Mouse (Mus musculus) hindbrain, embryonic 13.5 days (tissue): ENCODE measurements around the gene Slc22a14. TPM values are rescaled to one million over a fixed set of nuclear protein-coding genes. Genes with fewer than 3 reads are reported as not detected.
A peak's percentile ranks its signal among the peaks of the same experiment; 100 is the strongest.
"Not testable (repeated sequence)": the region's sequence is repeated elsewhere in the genome, so short reads cannot be mapped to it uniquely, and the experiment has no call there.

Experiments
- ATAC-seq: fragments of 200-750 bp; cut with Nextera tagmentation; 2 replicates; pipeline ENCODE4 v1.8.0; 2017; ENCODE audit warnings: moderate TSS enrichment; ENCODE audit not compliant: low FRiP score
- H3K27ac ChIP-seq: fragments of 300-500 bp; sonication (generic); 2 replicates; pipeline ENCODE4 v1.5.1; 2015; ENCODE audit warnings: inconsistent platforms, mild to moderate bottlenecking, moderate library complexity
- H3K27me3 ChIP-seq: fragments of 300-500 bp; sonication (generic); 2 replicates; pipeline ENCODE4 v1.6.1; 2015; ENCODE audit warnings: mild to moderate bottlenecking, inconsistent platforms
- H3K36me3 ChIP-seq: fragments of 300-500 bp; sonication (generic); 2 replicates; pipeline ENCODE4 v1.6.1; 2015; ENCODE audit warnings: mild to moderate bottlenecking, inconsistent platforms
- H3K4me1 ChIP-seq: fragments of 300-500 bp; sonication (generic); replicated peaks from 2 replicates; pipeline ENCODE4 v1.6.1; 2015; ENCODE audit warnings: inconsistent platforms
- H3K4me2 ChIP-seq: fragments of 300-500 bp; sonication (generic); 2 replicates; pipeline ENCODE4 v1.6.1; 2015; ENCODE audit warnings: inconsistent platforms, mild to moderate bottlenecking, moderate library complexity
- H3K4me3 ChIP-seq: fragments of 300-500 bp; sonication (generic); 2 replicates; pipeline ENCODE4 v1.5.1; 2015; ENCODE audit warnings: mild to moderate bottlenecking, inconsistent platforms
- H3K9ac ChIP-seq: fragments of 300-500 bp; sonication (generic); 2 replicates; pipeline ENCODE4 v1.6.1; 2015; ENCODE audit warnings: mild to moderate bottlenecking, inconsistent platforms
- H3K9me3 ChIP-seq: fragments of 300-500 bp; sonication (generic); 2 replicates; pipeline ENCODE4 v1.6.1; 2016; ENCODE audit warnings: inconsistent platforms
- WGBS: fragments of 180-500 bp; shearing (Covaris S2); methylation state at CpG from one replicate; pipeline ENCODE4 v1.1.7; 2015; 5-methylcytosine and 5-hydroxymethylcytosine counted together
- polyA plus RNA-seq: library from polyadenylated mRNA; unstranded; fragments of >200 nt; fragmentation: Nextera tagmentation; extraction: Ambion mirVana; gene quantifications from 2 replicates; pipeline ENCODE4 v1.2.1, GENCODE M21; 2015

Gene Slc22a14
- polyA plus RNA-seq, 1 experiment from 2014 or later: not detected

DNA sequence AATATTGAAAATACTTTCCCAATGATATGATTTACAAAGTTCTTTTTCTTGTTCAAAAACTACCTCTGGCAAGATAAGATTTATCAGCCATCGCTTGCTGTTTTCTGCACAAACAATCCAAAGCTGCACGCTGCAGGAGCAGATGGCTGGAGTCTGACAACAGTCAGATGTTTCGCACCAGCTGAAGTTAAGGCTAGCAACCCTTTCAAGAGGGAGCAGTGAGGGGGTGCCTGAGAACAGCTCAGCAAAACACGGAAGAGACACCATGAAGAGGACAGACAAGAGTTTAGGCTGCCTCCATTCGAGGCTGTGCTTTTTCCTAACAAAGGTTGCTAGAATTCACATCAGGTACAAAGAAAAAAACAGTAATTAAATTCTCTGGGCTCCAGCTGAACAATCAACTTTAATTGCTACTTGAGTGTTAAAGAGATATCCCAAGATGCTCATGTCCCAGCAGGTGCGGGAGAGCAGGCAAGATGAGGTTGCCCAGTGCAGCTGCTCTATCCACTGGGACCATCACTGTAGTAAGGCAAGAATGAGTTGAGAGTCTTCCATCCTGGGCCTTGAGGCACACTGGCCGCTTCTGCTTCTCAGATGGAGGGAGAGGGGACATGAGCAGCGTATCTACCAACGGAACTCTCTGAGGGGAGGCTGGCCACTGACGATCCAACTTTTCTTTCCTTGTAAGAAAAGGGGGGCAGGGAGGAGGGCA, 124.9 kb downstream of the Slc22a14 start:
- Histone ChIP-seq H3K27ac (0 out of 2 replicates have a peak overlapping the region, but pooled peaks have one; percentile 60), H3K36me3 (peaks cover 60% of the 10 kb centered on the region), H3K9ac (no peak overlapping the region), H3K27me3 (no peaks in the 10 kb centered on the region), H3K4me1 (no peaks in the 10 kb centered on the region), H3K4me3 (no peak overlapping the region), H3K4me2 (no peak overlapping the region), H3K9me3 (no peaks in the 10 kb centered on the region)
- 76% methylated on average over 10 of the region's 10 CpGs for WGBS
- no peak for ATAC-seq

- Histone ChIP-seq H3K9ac (no peak overlapping the region), H3K36me3 (peaks cover 55% of the 10 kb centered on the region), H3K27ac (no peak overlapping the region), H3K27me3 (no peaks in the 10 kb centered on the region), H3K4me2 (no peak overlapping the region), H3K9me3 (no peaks in the 10 kb centered on the region), H3K4me1 (no peaks in the 10 kb centered on the region), H3K4me3 (no peak overlapping the region)
- ATAC-seq: no peak
- WGBS: 95% methylated on average over 3 of the region's 3 CpGs
Observed at GRCm38 (mm10) chr9:119239274-119239673, 126.1 kb downstream of the Slc22a14 start.

DNA sequence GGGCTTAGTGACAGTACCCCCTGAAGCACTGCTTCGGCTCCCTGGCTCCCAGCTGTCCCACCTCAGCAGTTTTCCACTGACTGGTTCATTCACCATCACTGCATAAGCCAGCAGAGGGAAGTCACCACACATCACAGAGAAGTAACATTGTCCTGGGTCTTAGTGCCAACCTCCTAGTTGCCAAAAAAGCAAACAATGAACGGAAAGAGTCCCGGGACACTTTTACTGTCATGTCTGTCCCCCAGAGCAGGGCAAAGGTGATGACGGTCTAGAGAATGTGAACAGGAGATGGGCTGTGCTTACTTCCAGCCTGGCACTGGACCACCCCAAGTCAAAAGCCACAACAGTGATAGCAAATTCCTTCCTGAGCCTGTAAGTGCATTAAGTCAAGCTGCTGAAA, 126.6 kb downstream of the Slc22a14 start:
- H3K4me3 ChIP-seq: no peak overlapping the region
- no peak overlapping the region for H3K4me2 ChIP-seq
- no peak overlapping the region for H3K27ac ChIP-seq
- peaks cover 50% of the 10 kb centered on the region for H3K36me3 ChIP-seq
- no peaks in the 10 kb centered on the region for H3K4me1 ChIP-seq
- no peak overlapping the region for H3K9ac ChIP-seq
- no peaks in the 10 kb centered on the region for H3K27me3 ChIP-seq
- ATAC-seq: no peak
- H3K9me3 ChIP-seq: no peaks in the 10 kb centered on the region
- 93% methylated on average over 4 of the region's 4 CpGs for WGBS

DNA sequence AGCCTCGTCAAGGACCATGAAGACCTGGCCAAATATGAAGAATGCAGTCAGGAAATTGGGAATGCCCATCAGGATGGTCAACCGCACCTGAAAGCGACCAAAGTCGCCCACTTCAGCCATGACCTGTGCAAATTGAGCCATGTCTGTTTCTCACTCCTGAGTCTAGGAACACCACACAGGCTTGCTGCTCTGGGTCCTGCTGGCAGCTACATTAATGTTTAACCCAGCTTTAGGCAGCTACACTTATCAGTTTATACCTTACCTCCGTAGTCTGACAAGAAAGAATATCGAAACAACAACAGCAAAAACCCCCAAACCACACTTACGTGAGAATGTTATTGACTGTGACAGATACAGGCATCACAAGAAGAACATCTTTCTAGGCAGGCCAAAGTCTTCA, 133.8 kb downstream of the Slc22a14 start:
- H3K9me3 ChIP-seq: no peaks in the 10 kb centered on the region

GRCm38 (mm10) chr9:119230829-119231228, 134.5 kb downstream of the Slc22a14 start:
- no peaks in the 10 kb centered on the region for H3K4me1 ChIP-seq
- no peak overlapping the region for H3K27ac ChIP-seq
- no peak overlapping the region for H3K9ac ChIP-seq
- H3K4me2 ChIP-seq: no peak overlapping the region
- 89% methylated on average over 2 of the region's 2 CpGs for WGBS
- no peak overlapping the region for H3K4me3 ChIP-seq
- no peak for ATAC-seq
- H3K9me3 ChIP-seq: no peaks in the 10 kb centered on the region
- peaks cover 11% of the 10 kb centered on the region for H3K36me3 ChIP-seq
- no peaks in the 10 kb centered on the region for H3K27me3 ChIP-seq

More for the DNA sequence above, 133.8 kb downstream of the Slc22a14 start:
- no peaks in the 10 kb centered on the region for H3K4me1 ChIP-seq
- no peak for ATAC-seq
- H3K27ac ChIP-seq: no peak overlapping the region
- WGBS: 96% methylated on average over 7 of the region's 7 CpGs
- H3K36me3 ChIP-seq: peaks cover 7% of the 10 kb centered on the region
- no peak overlapping the region for H3K4me3 ChIP-seq
- no peaks in the 10 kb centered on the region for H3K27me3 ChIP-seq
- H3K9ac ChIP-seq: no peak overlapping the region
- no peak overlapping the region for H3K4me2 ChIP-seq

GRCm38 (mm10) chr9:119220249-119220648, 145.1 kb downstream of the Slc22a14 start:
- H3K36me3 ChIP-seq: peaks cover 49% of the 10 kb centered on the region
- ATAC-seq: no peak
- no peak overlapping the region for H3K27ac ChIP-seq
- H3K27me3 ChIP-seq: no peaks in the 10 kb centered on the region
- H3K4me1 ChIP-seq: no peaks in the 10 kb centered on the region
- H3K4me3 ChIP-seq: no peak overlapping the region
- 91% methylated on average over 4 of the region's 4 CpGs for WGBS
- no peak overlapping the region for H3K4me2 ChIP-seq
- no peak overlapping the region for H3K9ac ChIP-seq
- no peaks in the 10 kb centered on the region; the same call in 1 of the 2 replicates for H3K9me3 ChIP-seq

GRCm38 (mm10) chr9:119219667-119220066, 145.7 kb downstream of the Slc22a14 start:
- no peaks in the 10 kb centered on the region for H3K4me1 ChIP-seq
- peaks cover 45% of the 10 kb centered on the region for H3K36me3 ChIP-seq
- no peak overlapping the region for H3K4me3 ChIP-seq
- H3K4me2 ChIP-seq: no peak overlapping the region
- H3K27me3 ChIP-seq: no peaks in the 10 kb centered on the region
- H3K9me3 ChIP-seq: no peaks in the 10 kb centered on the region; the same call in 1 of the 2 replicates
- no peak overlapping the region for H3K27ac ChIP-seq
- 93% methylated on average over 2 of the region's 2 CpGs for WGBS
- ATAC-seq: no peak
- no peak overlapping the region for H3K9ac ChIP-seq

DNA sequence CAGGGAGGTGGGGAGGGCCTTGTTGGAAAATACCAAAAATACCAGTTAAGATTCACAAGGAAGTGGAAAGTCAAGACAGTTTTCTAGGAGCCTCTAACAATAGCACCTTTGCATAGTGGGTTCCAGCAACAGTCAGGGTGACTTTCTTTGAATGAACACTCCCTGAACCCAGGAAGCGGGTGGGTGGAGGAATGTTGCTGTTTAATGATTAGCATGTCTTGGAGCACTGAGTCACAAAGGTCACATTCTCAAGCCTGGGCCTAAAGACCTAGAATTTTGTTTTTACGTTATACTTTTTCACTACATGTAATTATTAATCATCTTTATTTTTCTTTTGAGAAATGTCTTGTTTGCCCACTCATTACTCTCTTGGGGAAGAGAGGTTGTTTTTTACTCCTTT, 150.0 kb downstream of the Slc22a14 start:
- H3K9me3 ChIP-seq, H3K9ac ChIP-seq, H3K4me3 ChIP-seq, ATAC-seq, H3K27me3 ChIP-seq, H3K4me2 ChIP-seq, H3K27ac ChIP-seq, H3K4me1 ChIP-seq: not testable (repeated sequence)
- peaks cover 29% of the 10 kb centered on the region for H3K36me3 ChIP-seq
- 91% methylated on average over 2 of the region's 2 CpGs for WGBS

GRCm38 (mm10) chr9:119214601-119215000, 150.8 kb downstream of the Slc22a14 start:
- no peak for ATAC-seq

DNA sequence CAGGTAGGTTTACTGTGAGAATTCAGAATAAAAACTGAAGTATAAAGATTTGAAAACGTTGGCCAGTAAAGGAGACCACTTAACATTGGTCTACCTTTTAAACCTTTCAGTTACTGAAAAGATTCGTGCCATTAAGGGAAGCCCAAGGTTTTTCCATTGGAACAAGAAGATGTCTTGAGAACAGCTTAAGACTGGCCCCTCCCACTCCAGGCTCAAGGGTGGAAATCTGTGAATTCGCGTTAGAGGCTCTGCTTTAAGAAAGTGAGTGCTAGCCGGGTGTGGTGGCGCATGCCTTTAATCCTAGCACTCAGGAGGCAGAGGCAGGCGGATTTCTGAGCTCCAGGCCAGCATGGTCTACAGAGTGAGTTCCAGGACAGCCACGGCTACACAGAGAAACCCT, 152.4 kb downstream of the Slc22a14 start:
- no peaks in the 10 kb centered on the region for H3K9me3 ChIP-seq
- H3K27me3 ChIP-seq: no peaks in the 10 kb centered on the region
- H3K27ac ChIP-seq: no peak overlapping the region
- H3K9ac ChIP-seq: no peak overlapping the region
- ATAC-seq: no peak
- H3K36me3 ChIP-seq: peaks cover 10% of the 10 kb centered on the region
- H3K4me1 ChIP-seq: no peaks in the 10 kb centered on the region
- no peak overlapping the region for H3K4me3 ChIP-seq
- no peak overlapping the region for H3K4me2 ChIP-seq
- 82% methylated on average over 8 of the region's 8 CpGs for WGBS

More at GRCm38 (mm10) chr9:119214601-119215000, 150.8 kb downstream of the Slc22a14 start:
- no peaks in the 10 kb centered on the region for H3K9me3 ChIP-seq
- no peak overlapping the region for H3K4me3 ChIP-seq
- peaks cover 24% of the 10 kb centered on the region for H3K36me3 ChIP-seq
- H3K27ac ChIP-seq: no peak overlapping the region
- H3K4me2 ChIP-seq: no peak overlapping the region
- no peaks in the 10 kb centered on the region for H3K4me1 ChIP-seq
- no peaks in the 10 kb centered on the region for H3K27me3 ChIP-seq
- WGBS: 94% methylated on average over 6 of the region's 6 CpGs
- no peak overlapping the region for H3K9ac ChIP-seq

GRCm38 (mm10) chr9:119208998-119209397, 156.4 kb downstream of the Slc22a14 start, which contains the start of gene Slc22a13:
Gene Slc22a13 (minus strand): TSS chr9:119209098.
- H3K27ac ChIP-seq: no peak within 1 kb of the TSS
- peaks cover 8% of the 10 kb centered on the region; the same call in 1 of the 2 replicates for H3K9me3 ChIP-seq
- WGBS: 94% methylated on average over 4 of the region's 4 CpGs
- H3K36me3 ChIP-seq: no peaks in the 10 kb centered on the region
- H3K4me3 ChIP-seq: no peak within 1 kb of the TSS
- H3K9ac ChIP-seq: no peak within 1 kb of the TSS
- ATAC-seq: no peak
- H3K27me3 ChIP-seq: no peaks in the 10 kb centered on the region
- H3K4me1 ChIP-seq: no peaks in the 10 kb centered on the region
- no peak within 1 kb of the TSS for H3K4me2 ChIP-seq

DNA sequence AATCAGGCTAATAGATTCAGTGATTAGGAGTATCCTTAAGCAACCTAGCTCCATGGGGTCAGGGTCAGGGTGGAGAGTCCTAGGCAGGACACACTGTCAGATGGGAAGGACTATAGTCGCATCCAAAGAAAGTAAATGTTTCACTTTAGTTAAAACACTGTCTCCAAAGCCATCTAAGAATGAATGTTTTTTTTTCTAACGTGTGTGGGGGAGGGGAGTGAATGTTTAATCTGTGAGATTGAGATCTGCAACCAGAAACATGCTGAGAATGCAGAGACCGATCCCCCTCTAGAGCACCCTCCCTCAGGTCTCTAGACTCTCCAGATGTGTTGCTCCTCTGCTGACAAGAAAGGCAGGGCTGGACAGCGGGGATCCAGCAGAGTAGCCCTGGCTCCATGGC, 158.2 kb downstream of the Slc22a14 start:
- 80% methylated on average over 4 of the region's 4 CpGs for WGBS
- H3K36me3 ChIP-seq: no peaks in the 10 kb centered on the region
- no peaks in the 10 kb centered on the region for H3K4me1 ChIP-seq
- no peak overlapping the region for H3K4me2 ChIP-seq
- no peak overlapping the region for H3K4me3 ChIP-seq
- no peaks in the 10 kb centered on the region for H3K27me3 ChIP-seq
- H3K9me3 ChIP-seq: peaks cover 16% of the 10 kb centered on the region; the same call in 1 of the 2 replicates
- H3K27ac ChIP-seq: no peak overlapping the region
- no peak overlapping the region for H3K9ac ChIP-seq
- ATAC-seq: no peak

DNA sequence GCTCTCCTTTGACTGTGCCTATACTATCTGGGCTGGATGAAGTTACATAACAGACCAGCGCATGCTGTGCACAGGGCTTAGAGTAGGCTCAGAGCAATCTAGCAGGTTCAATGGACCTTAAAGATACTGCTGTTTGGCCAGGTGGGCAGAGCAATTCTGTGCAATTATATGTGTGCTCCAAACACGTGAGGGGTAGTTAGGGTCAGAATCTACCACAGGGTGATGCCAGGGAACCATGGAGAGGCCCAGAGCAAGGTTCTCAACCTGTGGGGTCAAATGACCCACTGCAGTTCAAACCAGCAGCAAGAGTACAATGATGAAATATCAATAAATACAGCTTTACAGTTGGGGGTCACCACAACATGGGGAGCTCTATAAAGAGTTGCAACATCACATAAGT, 158.7 kb downstream of the Slc22a14 start:
- H3K4me3 ChIP-seq: no peak overlapping the region
- WGBS: 82% methylated on average over 2 of the region's 2 CpGs
- no peaks in the 10 kb centered on the region for H3K27me3 ChIP-seq
- H3K9me3 ChIP-seq: peaks cover 16% of the 10 kb centered on the region; the same call in 1 of the 2 replicates
- H3K27ac ChIP-seq: no peak overlapping the region
- no peak overlapping the region for H3K9ac ChIP-seq
- no peaks in the 10 kb centered on the region for H3K4me1 ChIP-seq
- H3K36me3 ChIP-seq: no peaks in the 10 kb centered on the region
- no peak overlapping the region for H3K4me2 ChIP-seq
- no peak for ATAC-seq
